Mouse (Mus musculus): ENCODE data around the gene Wipf3.

- no peak for TF ChIP-seq EP300 (optimal IDR thresholded peaks at IDR 0.05)
- TF ChIP-seq CTCF (IDR thresholded peaks at IDR 0.05; ENCODE audit: low read depth) = no peak
Observed at GRCm38 (mm10) chr6:54552721-54553413, 123.5 kb downstream of the Wipf3 start.
